Mouse (Mus musculus): ENCODE measurements around the gene Leo1.

DNA sequence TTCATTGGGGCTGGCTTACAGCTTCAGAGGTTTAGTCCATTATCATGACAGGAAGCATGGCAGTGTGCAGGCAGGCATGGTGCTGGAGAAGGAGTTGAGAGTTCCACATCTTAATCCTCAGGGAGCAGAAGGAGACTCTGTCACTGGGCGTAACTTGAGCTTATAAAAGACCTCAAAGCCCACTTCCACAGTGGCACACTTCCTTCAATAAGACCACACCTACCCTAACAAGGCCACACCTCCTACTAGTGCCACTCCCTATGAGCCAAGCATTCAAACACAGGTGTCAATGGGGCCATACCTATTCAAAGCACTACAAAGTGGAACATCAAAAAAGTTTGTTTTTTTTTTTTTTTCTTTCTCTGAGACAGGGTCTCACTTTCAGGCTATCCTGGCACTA is 11.7 kb upstream of the Leo1 start:
- no peak for TF ChIP-seq POLR2A (IDR thresholded peaks at IDR 0.05; ENCODE audit: borderline replicate concordance, low read depth, low read length)
- no peak for TF ChIP-seq CTCF (IDR thresholded peaks at IDR 0.05; ENCODE audit: low read depth, low read length)

Data from bone marrow macrophage, adult 2 months (primary cell).